Mouse (Mus musculus) CD4-positive helper T cell, adult 2 months (primary cell): ENCODE results near the gene Igsf6.
"Not testable (repeated sequence)": the region's sequence is repeated elsewhere in the genome, so short reads cannot be mapped to it uniquely, and the experiment has no call there.

Experiments used
- DNase-seq: peaks from one replicate; pipeline ENCODE4 v3.0.0-alpha.2; 2012; ENCODE audit warnings: low read depth, missing footprints, low spot score

The Igsf6 gene

GRCm38 (mm10) chr7:121059477-121060218 lies 14.7 kb downstream of the Igsf6 start:
- DNase-seq, result peak; percentile 78

- no peak for DNase-seq
Measured at GRCm38 (mm10) chr7:121053071-121053470, 21.3 kb downstream of the Igsf6 start.

- DNase-seq, result no peak
Measured at GRCm38 (mm10) chr7:121047624-121048023, 26.7 kb downstream of the Igsf6 start.

DNA sequence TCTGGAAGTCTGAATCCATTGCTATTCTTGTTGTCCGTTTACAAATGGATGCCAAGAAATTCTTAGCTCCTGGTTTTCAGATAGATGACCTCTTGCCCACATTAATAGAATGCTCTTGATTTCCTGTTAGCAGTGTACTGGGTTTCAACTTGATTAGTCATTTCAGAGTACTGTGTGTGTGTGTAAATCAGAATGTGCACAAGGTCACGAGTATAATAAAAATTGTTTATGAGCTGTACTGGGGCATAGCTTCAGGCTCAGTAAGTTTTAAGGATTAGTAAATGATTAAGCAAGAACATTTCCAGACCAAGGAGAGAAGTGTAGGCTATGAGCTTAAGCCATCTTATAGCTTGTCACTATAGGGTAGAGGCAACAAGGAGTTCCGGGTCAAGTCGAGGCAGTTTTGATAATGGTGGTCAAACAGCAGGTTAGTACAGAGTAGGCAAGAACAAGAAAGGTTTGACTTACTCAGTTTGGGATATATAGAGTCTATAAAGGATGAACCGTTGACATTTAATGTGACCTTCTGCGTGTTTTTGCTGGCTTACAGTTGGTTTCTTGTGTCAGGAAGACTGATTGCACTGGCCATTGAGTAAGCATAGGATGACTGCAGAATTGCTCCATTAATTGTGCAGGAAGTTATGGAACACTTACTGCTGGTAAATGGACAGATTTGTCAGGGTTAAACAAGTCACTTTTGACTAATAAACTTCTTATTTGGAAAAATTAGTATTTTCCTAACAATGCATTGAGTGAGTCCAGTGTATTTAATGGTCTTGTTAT lies 28.5 kb downstream of the Igsf6 start:
- DNase-seq, result no peak

DNA sequence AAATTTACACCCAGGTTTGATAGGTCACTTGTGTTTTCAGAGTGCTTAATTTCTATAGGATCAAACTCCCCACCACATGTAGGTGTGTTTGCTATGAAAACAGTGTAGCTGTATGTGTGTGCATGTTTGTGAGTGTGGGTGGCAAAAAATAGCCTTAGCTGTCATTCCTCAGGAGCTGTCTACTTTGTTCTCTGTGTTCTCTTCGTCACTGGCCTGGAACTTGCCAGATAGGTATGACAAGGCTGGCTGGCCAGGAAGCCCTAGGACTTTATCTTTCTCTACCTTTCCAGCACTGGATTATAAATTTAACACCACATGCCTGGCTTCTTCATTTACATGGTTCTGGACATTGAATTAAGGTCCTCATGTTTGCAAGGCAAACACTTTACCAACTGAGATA lies 30.1 kb downstream of the Igsf6 start:
- DNase-seq, result no peak

GRCm38 (mm10) chr7:121043510-121043909 lies 30.9 kb downstream of the Igsf6 start:
- DNase-seq, result peak; percentile 21

DNA sequence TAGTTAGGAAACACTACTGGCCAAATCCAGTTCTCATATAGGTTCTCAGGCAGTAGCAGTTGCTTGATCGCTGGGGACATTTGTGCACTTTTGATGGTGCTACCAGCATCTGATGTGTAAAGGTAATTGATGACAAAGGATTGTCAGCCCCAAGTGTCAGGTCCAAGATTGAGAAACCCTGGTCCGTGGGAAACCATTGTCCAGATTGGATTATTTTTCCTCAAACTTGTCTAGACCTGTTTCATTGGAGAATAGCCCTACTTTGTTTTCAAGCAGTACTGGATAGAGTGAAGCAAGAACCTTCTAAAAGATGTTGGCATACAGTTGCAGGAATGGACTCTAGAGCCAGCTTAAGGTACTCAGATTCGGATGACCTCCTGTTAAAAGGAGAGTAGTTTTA lies 31.4 kb downstream of the Igsf6 start:
- DNase-seq, result no peak

- no peak for DNase-seq
Measured at GRCm38 (mm10) chr7:121041989-121042388, 32.4 kb downstream of the Igsf6 start.

GRCm38 (mm10) chr7:121040595-121040994 lies 33.8 kb downstream of the Igsf6 start:
- no peak for DNase-seq

DNA sequence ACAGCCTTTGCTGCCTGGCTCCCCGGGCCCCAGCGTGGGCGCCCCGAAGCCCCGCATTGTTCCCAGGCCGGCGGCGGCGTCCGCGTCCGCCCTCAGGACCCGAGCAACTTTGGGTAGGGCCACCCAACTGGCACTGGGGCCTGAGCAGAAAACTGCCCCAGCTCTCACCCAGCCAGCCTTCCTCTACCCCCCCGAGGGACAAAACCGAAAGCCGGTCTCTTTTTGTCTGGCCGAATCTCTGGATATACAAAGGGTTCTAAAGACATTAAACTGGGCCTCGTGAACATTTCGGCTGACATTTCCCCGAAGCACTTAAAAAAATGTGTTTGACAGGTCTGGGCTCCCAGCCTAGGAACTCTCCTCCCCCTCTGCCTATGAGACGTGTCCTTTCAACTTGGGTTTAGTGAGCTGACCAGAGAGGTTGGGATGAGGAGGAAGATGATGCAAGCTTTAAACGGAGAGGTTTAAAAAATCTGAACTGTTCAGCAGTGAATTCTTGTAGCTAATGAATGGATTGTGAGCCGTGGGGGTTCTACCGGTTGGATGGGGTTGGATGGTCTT lies 39.1 kb downstream of the Igsf6 start:
- no peak for DNase-seq

- DNase-seq, result no peak
Measured at GRCm38 (mm10) chr7:121034701-121035141, 39.7 kb downstream of the Igsf6 start.

DNA sequence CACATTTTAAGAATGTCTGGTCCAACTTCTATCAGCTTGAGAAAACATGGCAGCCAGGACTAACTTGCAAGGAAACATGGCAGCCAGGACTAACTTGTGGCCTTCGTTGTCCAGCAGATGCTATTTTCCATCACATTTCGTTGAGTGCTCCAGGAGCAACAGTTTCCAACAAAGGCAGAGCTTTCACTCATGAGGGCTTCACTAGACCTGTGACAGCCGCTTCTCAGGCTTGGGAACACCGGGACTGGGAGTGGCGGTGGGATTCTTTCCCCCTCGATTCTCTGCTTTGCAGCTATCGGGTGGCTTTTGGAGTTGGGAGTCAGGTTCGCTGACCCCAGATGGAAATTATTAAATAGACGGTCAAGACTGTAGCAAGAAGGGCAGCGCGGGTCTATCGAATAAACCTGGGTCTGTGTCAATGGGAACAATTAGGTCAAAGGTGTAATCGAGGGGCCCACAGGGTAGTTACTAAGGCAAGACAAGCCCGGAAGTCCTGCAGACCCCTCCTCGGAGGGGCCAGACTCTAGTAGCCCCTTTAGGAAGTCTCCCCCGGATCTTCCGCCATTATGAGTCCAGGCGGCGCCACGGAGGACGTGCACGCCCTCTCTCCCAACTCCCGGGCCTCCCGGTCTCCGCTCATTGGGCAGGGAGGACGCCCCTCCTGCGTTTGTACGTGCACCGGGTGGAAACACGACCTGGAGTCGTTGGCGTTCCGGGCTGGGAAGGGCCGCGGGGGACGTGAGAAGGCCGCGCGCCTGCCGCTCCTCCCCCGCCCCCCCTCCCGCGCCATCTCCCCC lies 40.3 kb downstream of the Igsf6 start, which contains the start of gene Mettl9:
Gene Mettl9 (plus strand): TSS at position 590 of the 797 bp plus-strand sequence.
- peak; percentile 96 for DNase-seq

GRCm38 (mm10) chr7:121029947-121030346 lies 44.4 kb downstream of the Igsf6 start:
- not testable (repeated sequence) for DNase-seq

- no peak for DNase-seq
Measured at GRCm38 (mm10) chr7:121026300-121026699, 48.1 kb downstream of the Igsf6 start.

GRCm38 (mm10) chr7:121025221-121026008 lies 49.0 kb downstream of the Igsf6 start:
- DNase-seq, result no peak

DNA sequence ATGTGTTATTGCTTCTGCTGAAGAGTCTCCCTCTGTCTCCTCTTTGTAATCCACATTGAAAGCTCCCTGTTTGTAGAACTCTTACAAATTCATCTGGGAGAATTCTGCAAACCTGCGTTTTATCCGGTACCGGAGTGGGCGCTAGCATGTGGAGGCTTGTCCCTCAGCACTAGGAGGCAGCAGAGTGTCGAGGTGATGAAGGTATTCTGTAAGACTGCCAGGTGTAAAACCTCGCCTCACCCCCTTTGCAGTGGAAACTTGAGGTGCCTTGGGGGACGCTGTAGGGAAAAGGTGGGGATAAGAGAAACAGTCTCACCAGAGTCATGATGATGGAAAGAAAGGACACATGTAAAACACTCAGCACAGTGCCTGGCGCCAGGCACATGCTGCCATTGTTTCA lies 54.1 kb downstream of the Igsf6 start:
- DNase-seq, result peak; percentile 57

GRCm38 (mm10) chr7:121018778-121019177 lies 55.6 kb downstream of the Igsf6 start:
- DNase-seq, result no peak

DNA sequence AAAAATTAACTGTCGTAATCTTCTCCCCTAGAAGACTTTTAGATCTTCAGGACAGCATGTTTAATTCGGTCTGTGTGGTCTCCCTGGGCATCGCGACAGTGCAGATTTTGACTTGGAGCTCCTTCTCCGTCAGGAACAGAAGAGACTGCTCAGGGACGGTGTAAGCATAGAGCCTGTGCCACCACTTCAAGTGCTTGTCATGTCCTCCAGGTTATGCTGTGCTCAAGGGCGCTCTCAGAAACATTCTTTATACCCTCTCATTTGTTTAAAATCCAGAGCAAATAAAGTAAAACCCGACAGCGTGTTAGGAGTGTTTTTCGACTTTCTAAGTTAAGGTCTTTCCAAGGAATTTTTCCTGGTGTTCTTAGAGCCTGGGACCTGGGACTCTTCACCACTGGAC lies 59.9 kb downstream of the Igsf6 start:
- no peak for DNase-seq
